Mouse (Mus musculus): ENCODE measurements at regions not wholly inside any gene's neighbourhood (a gene's known extent, or its start where the extent isn't known, plus 50 kb on each side); places are given as distances from the start of the nearest gene placed in this dataset.

GRCm38 (mm10) chr3:34761783-34762182 is 111.6 kb downstream of the Sox2 start:
- peak; percentile 22 for DNase-seq (ENCODE audit: low read depth, low spot score)

GRCm38 (mm10) chr3:34764559-34764958 is 114.4 kb downstream of the Sox2 start:
- DNase-seq (ENCODE audit: low read depth, low spot score) = peak; percentile 50

GRCm38 (mm10) chr3:34765151-34765550 is 114.9 kb downstream of the Sox2 start:
- peak; percentile 51 for DNase-seq (ENCODE audit: low read depth, low spot score)

GRCm38 (mm10) chr3:34769818-34770217 is 119.6 kb downstream of the Sox2 start:
- no peak for DNase-seq (ENCODE audit: low read depth, low spot score)

GRCm38 (mm10) chr3:34770271-34770670 is 120.1 kb downstream of the Sox2 start:
- DNase-seq (ENCODE audit: low read depth, low spot score) = no peak

GRCm38 (mm10) chr3:34772035-34772434 is 121.8 kb downstream of the Sox2 start:
- DNase-seq (ENCODE audit: low read depth, low spot score) = peak; percentile 76

- DNase-seq (ENCODE audit: low read depth, low spot score) = peak; percentile 81
These were observed 123.6 kb downstream of the Sox2 start for GRCm38 (mm10) chr3:34773678-34774425.

- DNase-seq (ENCODE audit: low read depth, low spot score) = no peak
These were observed 131.6 kb downstream of the Sox2 start for GRCm38 (mm10) chr3:34781770-34782169.

- DNase-seq (ENCODE audit: low read depth, low spot score) = no peak
These were observed 133.2 kb downstream of the Sox2 start for GRCm38 (mm10) chr3:34783398-34783797.

GRCm38 (mm10) chr3:34787211-34787610 is 137.0 kb downstream of the Sox2 start:
- peak; percentile 68 for DNase-seq (ENCODE audit: low read depth, low spot score)

GRCm38 (mm10) chr3:34795103-34795983 is 145.1 kb downstream of the Sox2 start:
- peak; percentile 91 for DNase-seq (ENCODE audit: low read depth, low spot score)

GRCm38 (mm10) chr3:34795984-34796266 is 145.7 kb downstream of the Sox2 start:
- DNase-seq (ENCODE audit: low read depth, low spot score) = no peak

GRCm38 (mm10) chr3:34808833-34809232 is 158.6 kb downstream of the Sox2 start:
- DNase-seq (ENCODE audit: low read depth, low spot score) = no peak

GRCm38 (mm10) chr3:34811753-34812152 is 161.5 kb downstream of the Sox2 start:
- no peak for DNase-seq (ENCODE audit: low read depth, low spot score)

- no peak for DNase-seq (ENCODE audit: low read depth, low spot score)
These were observed 162.9 kb downstream of the Sox2 start for GRCm38 (mm10) chr3:34813046-34813625.

GRCm38 (mm10) chr3:34825036-34825435 is 174.8 kb downstream of the Sox2 start:
- DNase-seq (ENCODE audit: low read depth, low spot score) = no peak

- DNase-seq (ENCODE audit: low read depth, low spot score) = no peak
These were observed 176.2 kb downstream of the Sox2 start for GRCm38 (mm10) chr3:34826396-34826795.

- no peak for DNase-seq (ENCODE audit: low read depth, low spot score)
These were observed 178.4 kb downstream of the Sox2 start for GRCm38 (mm10) chr3:34828453-34829206.

GRCm38 (mm10) chr3:34836741-34837267 is 186.6 kb downstream of the Sox2 start:
- no peak for DNase-seq (ENCODE audit: low read depth, low spot score)

- DNase-seq (ENCODE audit: low read depth, low spot score) = no peak
These were observed 187.6 kb downstream of the Sox2 start for GRCm38 (mm10) chr3:34837644-34838332.

All from ZHBTc4 (cell line).